ENCODE assay signal across 9 mouse cellular contexts in the genomic region with DNA sequence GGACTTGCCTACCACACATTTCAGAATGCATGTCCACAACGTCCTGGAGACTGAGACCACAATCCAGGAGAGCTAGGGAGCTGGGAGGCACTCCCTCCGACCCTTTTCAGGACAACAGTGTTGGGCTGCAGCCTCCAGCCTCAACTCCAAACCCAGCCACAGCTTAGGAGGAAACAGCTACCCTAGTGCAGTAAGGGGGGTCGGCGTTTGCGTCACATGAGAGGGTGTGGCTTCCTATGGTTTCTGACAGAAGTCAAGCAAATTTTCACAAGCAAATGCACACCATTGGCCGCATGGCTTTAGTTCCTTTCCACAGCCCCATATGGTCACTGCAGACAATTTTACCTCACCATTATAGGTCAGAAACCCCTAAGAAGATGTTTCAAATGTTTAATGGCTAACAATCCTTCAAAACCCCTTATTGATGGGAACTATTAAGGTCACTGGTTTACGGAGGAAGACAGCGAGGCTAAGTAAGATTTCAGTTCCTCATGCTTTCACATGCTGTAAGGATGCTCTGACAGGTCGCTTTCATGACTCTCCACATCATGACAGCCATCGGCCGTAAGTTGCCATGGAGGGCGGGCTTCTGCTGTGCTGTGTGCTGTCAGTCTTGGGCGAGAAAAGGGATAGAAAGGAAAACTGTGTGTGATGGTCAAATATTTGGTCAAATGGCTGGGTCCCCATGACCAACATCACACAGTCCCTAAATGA.
DNase-seq lines count a peak whose midpoint lies in the region; ATAC-seq and TF ChIP-seq lines count a peak whose summit lies in the region.
"Had no signal": no experiment of that assay in that cellular context is flagged by ENCODE, and none has a peak within 500 bp of the region (broad histone marks: within the 10 kb centered on the region; RNA-seq: fewer than 3 reads in every experiment).

No protein-coding gene starts in this region.

- no peak overlapping the region for H3K4me3 ChIP-seq in forebrain, embryonic 10.5 days
- no peak overlapping the region for H3K4me3 ChIP-seq in forebrain, embryonic 16.5 days (replicated peaks; ENCODE audit: low read length)
- no peak overlapping the region for H3K4me3 ChIP-seq in kidney, postnatal 0 days (replicated peaks; ENCODE audit: low read depth, low read length)
- H3K4me3 ChIP-seq: limb, embryonic 15.5 days had no signal

- H3K36me3 ChIP-seq in forebrain, embryonic 10.5 days (replicated peaks) = peaks cover 23% of the 10 kb centered on the region
- H3K36me3 ChIP-seq in forebrain, embryonic 16.5 days (ENCODE audit: control insufficient read depth, insufficient read depth) = no peaks in the 10 kb centered on the region
- no peaks in the 10 kb centered on the region for H3K36me3 ChIP-seq in kidney, postnatal 0 days (ENCODE audit: insufficient read depth, low read length)
- H3K36me3 ChIP-seq: limb, embryonic 15.5 days had no signal

- no peak overlapping the region for H3K9ac ChIP-seq in forebrain, embryonic 16.5 days (replicated peaks; ENCODE audit: low read depth, low read length)
- no peak overlapping the region for H3K9ac ChIP-seq in kidney, postnatal 0 days (ENCODE audit: low read depth, low read length)
- H3K9ac ChIP-seq: limb, embryonic 15.5 days had no signal

- no peaks in the 10 kb centered on the region for H3K9me3 ChIP-seq in forebrain, embryonic 10.5 days
- H3K9me3 ChIP-seq in forebrain, embryonic 16.5 days (ENCODE audit: control insufficient read depth, low read length) = no peaks in the 10 kb centered on the region
- no peaks in the 10 kb centered on the region for H3K9me3 ChIP-seq in kidney, postnatal 0 days (replicated peaks; ENCODE audit: low read length)
- H3K9me3 ChIP-seq: limb, embryonic 15.5 days had no signal

- peaks cover 52% of the 10 kb centered on the region for H3K4me1 ChIP-seq in forebrain, embryonic 10.5 days
- 0 out of 2 replicates have a peak, but pooled peaks cover 12% of the 10 kb centered on the region for H3K4me1 ChIP-seq in forebrain, embryonic 16.5 days (replicated peaks; ENCODE audit: control insufficient read depth, insufficient read depth, low read length)
- H3K4me1 ChIP-seq in kidney, postnatal 0 days (replicated peaks; ENCODE audit: insufficient read depth, low read length) = peaks cover 13% of the 10 kb centered on the region

- ATAC-seq in forebrain, embryonic 16.5 days = no peak
- ATAC-seq in kidney, postnatal 0 days (replicated peaks; ENCODE audit: low FRiP score, low read depth) = no peak
- peak; percentile 94 for ATAC-seq in granulocyte monocyte progenitor cell, adult 5-6 weeks (replicated peaks; ENCODE audit: poor library complexity, severe bottlenecking)
- no peak for ATAC-seq in inflammation-experienced regulatory T-cells, adult 6 months

- no peak overlapping the region for H3K4me2 ChIP-seq in forebrain, embryonic 16.5 days (ENCODE audit: low read length)
- no peak overlapping the region for H3K4me2 ChIP-seq in kidney, postnatal 0 days (ENCODE audit: low read length)
- H3K4me2 ChIP-seq: limb, embryonic 15.5 days had no signal

- WGBS in forebrain, embryonic 10.5 days = 86% methylated on average over 13 of the region's 13 CpGs
- WGBS in forebrain, embryonic 16.5 days = 85% methylated on average over 13 of the region's 13 CpGs
- WGBS in kidney, postnatal 0 days = 74% methylated on average over 13 of the region's 13 CpGs

- no peak for TF ChIP-seq CTCF in kidney, postnatal 0 days (IDR thresholded peaks at IDR 0.05; ENCODE audit: low read depth)

- H3K27me3 ChIP-seq in forebrain, embryonic 10.5 days (ENCODE audit: poor library complexity, severe bottlenecking) = no peaks in the 10 kb centered on the region
- no peaks in the 10 kb centered on the region for H3K27me3 ChIP-seq in forebrain, embryonic 16.5 days (replicated peaks; ENCODE audit: control insufficient read depth, insufficient read depth, low read length)
- no peaks in the 10 kb centered on the region for H3K27me3 ChIP-seq in kidney, postnatal 0 days (ENCODE audit: insufficient read depth, low read length)
- H3K27me3 ChIP-seq: limb, embryonic 15.5 days had no signal

- no peak for DNase-seq in forebrain, embryonic 10.5 days (ENCODE audit: extremely low spot score, low spot score)
- DNase-seq in kidney, postnatal 0 days (ENCODE audit: low spot score) = no peak
- DNase-seq in kidney, adult 18-20 months = no peak
- peak; percentile 25 to 27 for DNase-seq in spleen, postnatal 36 days (ENCODE audit: low spot score in 2 of 2)
- no peak for DNase-seq in right cerebral cortex, postnatal 36 days (ENCODE audit: low spot score in 2 of 2)

- H3K27ac ChIP-seq in forebrain, embryonic 10.5 days = peak overlapping the region; percentile 9; the same call in 1 of the 2 replicates
- no peak overlapping the region for H3K27ac ChIP-seq in forebrain, embryonic 16.5 days (ENCODE audit: low read length)
- H3K27ac ChIP-seq in kidney, postnatal 0 days = 0 out of 2 replicates have a peak overlapping the region, but pooled peaks have one; percentile 19
- H3K27ac ChIP-seq: limb, embryonic 15.5 days had no signal

Comparison
In these comparisons a context has a peak if more than half of its experiments do, and no peak if none do; other contexts are left out.
1. DNase-seq: peak in spleen, postnatal 36 days (2 of 2); none in forebrain, embryonic 10.5 days (single experiment), kidney, postnatal 0 days (single experiment), kidney, adult 18-20 months (single experiment) and right cerebral cortex, postnatal 36 days (0 of 2).